In the genomic region with DNA sequence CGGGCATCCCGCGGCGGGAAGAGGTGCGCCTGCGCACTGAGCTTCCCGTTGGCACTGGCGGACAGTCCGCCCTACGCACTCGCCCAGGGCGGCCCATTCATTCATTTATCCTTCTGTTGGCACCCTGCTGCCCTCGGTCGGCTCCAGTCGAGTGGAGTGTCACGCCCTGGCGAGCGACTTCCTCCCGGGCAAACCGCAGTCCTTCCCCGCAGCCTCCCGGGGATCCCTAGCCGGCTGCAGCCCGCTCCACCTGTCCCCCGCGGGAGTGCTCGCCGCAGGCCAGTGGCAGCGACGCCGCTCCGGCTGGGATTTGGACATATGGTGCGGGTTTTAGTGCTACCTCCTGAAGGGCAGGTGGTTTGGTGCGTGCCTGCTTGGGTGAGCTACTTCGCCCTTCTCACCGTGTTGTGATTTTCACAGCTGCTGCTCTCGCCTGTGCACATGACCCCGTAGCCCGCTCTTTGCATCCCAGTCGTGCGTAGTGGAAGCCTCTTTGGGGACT, we compare ENCODE assay signal across 8 mouse cellular contexts. TPM values are rescaled to one million over a fixed set of nuclear protein-coding genes. Genes with fewer than 3 reads are reported as not detected.
A peak's percentile ranks its signal among the peaks of the same experiment; 100 is the strongest.
DNase-seq lines count a peak whose midpoint lies in the region; ATAC-seq lines count a peak whose summit lies in the region.

No protein-coding gene starts in this region.

- peak; percentile 86 for ATAC-seq in lung, embryonic 16.5 days (ENCODE audit: low read depth)
- peak; percentile 90 for ATAC-seq in embryonic facial prominence, embryonic 14.5 days (ENCODE audit: low read depth)
- peak; percentile 94 for ATAC-seq in neural tube, embryonic 14.5 days (ENCODE audit: low read depth)

- H3K4me1 ChIP-seq in lung, embryonic 16.5 days (replicated peaks; ENCODE audit: control insufficient read depth, insufficient read depth, low read length), result peaks cover 9% of the 10 kb centered on the region; the same call in 1 of the 2 replicates
- H3K4me1 ChIP-seq in embryonic facial prominence, embryonic 14.5 days (ENCODE audit: control insufficient read depth, insufficient read depth, low read length), result peaks cover 3% of the 10 kb centered on the region; the same call in 1 of the 2 replicates
- no peaks in the 10 kb centered on the region for H3K4me1 ChIP-seq in neural tube, embryonic 14.5 days (ENCODE audit: control insufficient read depth, insufficient read depth, low read length)

- DNase-seq in lung, postnatal 36 days, result no peak
- peak; percentile 33 for DNase-seq in embryonic facial prominence, embryonic 14.5 days (ENCODE audit: low spot score)
- DNase-seq in large intestine, adult 2 months (ENCODE audit: low read depth, low spot score), result peak; percentile 33
- DNase-seq in cerebellum, adult 18-20 months, result no peak
- DNase-seq in urinary bladder, adult 18-20 months (ENCODE audit: low spot score in 2 of 2), result no peak
- no peak for DNase-seq in left cerebral cortex, adult 18-20 months (ENCODE audit: low spot score in 2 of 2)

- peak overlapping the region; percentile 77 for H3K4me3 ChIP-seq in lung, embryonic 16.5 days (ENCODE audit: low read length)
- H3K4me3 ChIP-seq in embryonic facial prominence, embryonic 14.5 days (ENCODE audit: low read depth, low read length), result peak overlapping the region; percentile 85
- H3K4me3 ChIP-seq in neural tube, embryonic 14.5 days (ENCODE audit: low read depth, low read length), result peak overlapping the region; percentile 93

- no peaks in the 10 kb centered on the region for H3K27me3 ChIP-seq in lung, embryonic 16.5 days (ENCODE audit: control insufficient read depth, insufficient read depth, low read depth, low read length)
- no peaks in the 10 kb centered on the region for H3K27me3 ChIP-seq in embryonic facial prominence, embryonic 14.5 days (replicated peaks; ENCODE audit: control insufficient read depth, insufficient read depth, low read length)
- no peaks in the 10 kb centered on the region for H3K27me3 ChIP-seq in neural tube, embryonic 14.5 days (ENCODE audit: control insufficient read depth, insufficient read depth, low read length)

- peak overlapping the region; percentile 79 for H3K9ac ChIP-seq in lung, embryonic 16.5 days (ENCODE audit: low read length)
- H3K9ac ChIP-seq in embryonic facial prominence, embryonic 14.5 days (ENCODE audit: low read depth, low read length), result peak overlapping the region; percentile 80
- peak overlapping the region; percentile 77 for H3K9ac ChIP-seq in neural tube, embryonic 14.5 days (replicated peaks; ENCODE audit: low read depth, low read length)

- H3K9me3 ChIP-seq in lung, embryonic 16.5 days (ENCODE audit: control insufficient read depth, low read length), result 0 out of 2 replicates have a peak, but pooled peaks cover 2% of the 10 kb centered on the region
- 0 out of 2 replicates have a peak, but pooled peaks cover 3% of the 10 kb centered on the region for H3K9me3 ChIP-seq in embryonic facial prominence, embryonic 14.5 days (ENCODE audit: control insufficient read depth, low read length)
- H3K9me3 ChIP-seq in neural tube, embryonic 14.5 days (ENCODE audit: control insufficient read depth, low read length), result no peaks in the 10 kb centered on the region

- WGBS in lung, embryonic 16.5 days, result under 1% methylated on average over 39 of the region's 41 CpGs
- under 1% methylated on average over 38 of the region's 41 CpGs for WGBS in embryonic facial prominence, embryonic 14.5 days
- WGBS in large intestine, adult 2 months, result under 1% methylated on average over 41 of the region's 41 CpGs
- WGBS in neural tube, embryonic 14.5 days, result under 1% methylated on average over 41 of the region's 41 CpGs

- H3K36me3 ChIP-seq in lung, embryonic 16.5 days (ENCODE audit: control insufficient read depth, insufficient read depth, low read length), result peaks cover 5% of the 10 kb centered on the region; the same call in 1 of the 2 replicates
- peaks cover 14% of the 10 kb centered on the region for H3K36me3 ChIP-seq in embryonic facial prominence, embryonic 14.5 days (ENCODE audit: control insufficient read depth, insufficient read depth, low read length)
- no peaks in the 10 kb centered on the region for H3K36me3 ChIP-seq in neural tube, embryonic 14.5 days (ENCODE audit: control insufficient read depth, insufficient read depth, low read length)

- H3K27ac ChIP-seq in lung, embryonic 16.5 days (ENCODE audit: low read length), result peak overlapping the region; percentile 83
- peak overlapping the region; percentile 39; the same call in 1 of the 2 replicates for H3K27ac ChIP-seq in embryonic facial prominence, embryonic 14.5 days (replicated peaks; ENCODE audit: low read depth, low read length)
- H3K27ac ChIP-seq in neural tube, embryonic 14.5 days (ENCODE audit: low read depth, low read length), result peak overlapping the region; percentile 73

- H3K4me2 ChIP-seq in lung, embryonic 16.5 days (ENCODE audit: low read depth, low read length), result peak overlapping the region; percentile 85
- peak overlapping the region; percentile 88 for H3K4me2 ChIP-seq in embryonic facial prominence, embryonic 14.5 days (ENCODE audit: low read depth, low read length)
- peak overlapping the region; percentile 88 for H3K4me2 ChIP-seq in neural tube, embryonic 14.5 days (ENCODE audit: low read depth, low read length)

RNA-seq across cellular contexts. Expression of gene Cdc7, which starts 0.4 kb away (rescaled TPM):
- polyA plus RNA-seq in lung, embryonic 16.5 days (2015; fragmentation: Nextera tagmentation; extraction: Ambion mirVana), result 46.6 and 48.6 TPM in 2 replicates
- 35.0 and 40.0 TPM in 2 replicates for polyA plus RNA-seq in embryonic facial prominence, embryonic 14.5 days (2014; fragmentation: Nextera tagmentation; extraction: Ambion mirVana)
- polyA plus RNA-seq in large intestine, adult 2 months (2012; rRNA removed), result 5.6 and 7.2 TPM in 2 replicates
- 50.6 and 51.8 TPM in 2 replicates for polyA plus RNA-seq in neural tube, embryonic 14.5 days (2014; fragmentation: Nextera tagmentation; extraction: Ambion mirVana)
- total RNA-seq in left cerebral cortex, adult 18-20 months (2021), result 10 to 100 TPM; 12.4 to 15.4 TPM

RNA-seq across cellular contexts. Expression of gene Hfm1, which starts 38.4 kb away (rescaled TPM):
- 0.30 and 0.59 TPM in 2 replicates for polyA plus RNA-seq in lung, embryonic 16.5 days (2015; fragmentation: Nextera tagmentation; extraction: Ambion mirVana)
- polyA plus RNA-seq in embryonic facial prominence, embryonic 14.5 days (2014; fragmentation: Nextera tagmentation; extraction: Ambion mirVana), result 0.96 and 1.2 TPM in 2 replicates
- not detected in 2 replicates for polyA plus RNA-seq in large intestine, adult 2 months (2012; rRNA removed)
- polyA plus RNA-seq in neural tube, embryonic 14.5 days (2014; fragmentation: Nextera tagmentation; extraction: Ambion mirVana), result 8.4 and 9.0 TPM in 2 replicates
- 1 to 10 TPM in 1 of 2 experiments, under 1 TPM in 1; 1.00 to 1.3 TPM for total RNA-seq in left cerebral cortex, adult 18-20 months (2021)

Comparison
In these comparisons a context has a peak if more than half of its experiments do, and no peak if none do; other contexts are left out.
1. DNase-seq: peak in embryonic facial prominence, embryonic 14.5 days (single experiment) and large intestine, adult 2 months (single experiment); none in lung, postnatal 36 days (single experiment), cerebellum, adult 18-20 months (0 of 2), urinary bladder, adult 18-20 months (0 of 2) and left cerebral cortex, adult 18-20 months (0 of 2).
2. Peak in every context shown above with its lines, with median percentiles within 50 percentile points of each other: ATAC-seq, H3K27ac ChIP-seq, H3K4me2 ChIP-seq, H3K4me3 ChIP-seq and H3K9ac ChIP-seq.